Mouse (Mus musculus): ENCODE results near the gene Cyp2j9. TPM values are rescaled to one million over a fixed set of nuclear protein-coding genes. Genes with fewer than 3 reads are reported as not detected.

The Cyp2j9 gene
- polyA plus RNA-seq, 1 experiment from 2014 or later: 4.6 TPM

- TF ChIP-seq CTCF (IDR thresholded peaks at IDR 0.05; ENCODE audit: low read depth): no peak
- Histone ChIP-seq H3K9ac (ENCODE audit: low read depth, low read length) (no peak overlapping the region), H3K9me3 (ENCODE audit: control insufficient read depth) (no peaks in the 10 kb centered on the region), H3K36me3 (ENCODE audit: control insufficient read depth, insufficient read depth) (no peaks in the 10 kb centered on the region), H3K4me2 (replicated peaks; ENCODE audit: low read depth) (no peak overlapping the region), H3K27me3 (replicated peaks; ENCODE audit: control insufficient read depth, insufficient read depth, low read length) (no peaks in the 10 kb centered on the region), H3K27ac (ENCODE audit: low read depth, low read length) (no peak overlapping the region), H3K4me1 (replicated peaks; ENCODE audit: control insufficient read depth, insufficient read depth, low read length) (peaks cover 5% of the 10 kb centered on the region; the same call in 1 of the 2 replicates), H3K4me3 (ENCODE audit: low read depth, low read length) (no peak overlapping the region)
- WGBS: 57% methylated on average over 3 of the region's 3 CpGs
- ATAC-seq: no peak
Measured at GRCm38 (mm10) chr4:96569442-96569841, 21.9 kb downstream of the Cyp2j9 start.

DNA sequence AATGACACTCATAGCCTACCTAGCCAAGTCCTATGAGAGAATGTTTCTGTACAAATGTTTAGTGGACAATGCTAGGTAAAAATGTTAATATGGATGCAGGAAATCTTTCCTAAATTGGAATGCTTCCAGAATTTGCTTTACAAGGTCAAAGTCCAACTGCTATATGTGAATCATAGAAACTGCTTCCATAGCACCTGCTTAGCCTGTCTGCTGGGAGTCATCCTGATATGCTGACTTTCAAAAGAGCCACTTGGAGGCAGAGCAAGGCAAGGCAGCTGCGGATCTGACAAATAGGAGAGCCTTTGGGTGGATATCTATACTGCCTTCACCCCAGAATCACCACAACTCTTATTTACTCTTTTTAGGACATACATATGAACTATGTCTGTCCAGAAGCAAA, 23.4 kb downstream of the Cyp2j9 start:
- ATAC-seq: peak; percentile 92
- peaks cover 5% of the 10 kb centered on the region; the same call in 1 of the 2 replicates for H3K4me1 ChIP-seq (replicated peaks; ENCODE audit: control insufficient read depth, insufficient read depth, low read length)
- peak; percentile 58 for TF ChIP-seq CTCF (IDR thresholded peaks at IDR 0.05; ENCODE audit: low read depth)
- H3K4me3 ChIP-seq (ENCODE audit: low read depth, low read length): no peak overlapping the region
- H3K4me2 ChIP-seq (replicated peaks; ENCODE audit: low read depth): no peak overlapping the region
- H3K9ac ChIP-seq (ENCODE audit: low read depth, low read length): no peak overlapping the region
- no peak overlapping the region for H3K27ac ChIP-seq (ENCODE audit: low read depth, low read length)
- no peaks in the 10 kb centered on the region for H3K9me3 ChIP-seq (ENCODE audit: control insufficient read depth)
- no peaks in the 10 kb centered on the region for H3K27me3 ChIP-seq (replicated peaks; ENCODE audit: control insufficient read depth, insufficient read depth, low read length)
- WGBS: 25% methylated on average over 1 of the region's 1 CpGs
- no peaks in the 10 kb centered on the region for H3K36me3 ChIP-seq (ENCODE audit: control insufficient read depth, insufficient read depth)

DNA sequence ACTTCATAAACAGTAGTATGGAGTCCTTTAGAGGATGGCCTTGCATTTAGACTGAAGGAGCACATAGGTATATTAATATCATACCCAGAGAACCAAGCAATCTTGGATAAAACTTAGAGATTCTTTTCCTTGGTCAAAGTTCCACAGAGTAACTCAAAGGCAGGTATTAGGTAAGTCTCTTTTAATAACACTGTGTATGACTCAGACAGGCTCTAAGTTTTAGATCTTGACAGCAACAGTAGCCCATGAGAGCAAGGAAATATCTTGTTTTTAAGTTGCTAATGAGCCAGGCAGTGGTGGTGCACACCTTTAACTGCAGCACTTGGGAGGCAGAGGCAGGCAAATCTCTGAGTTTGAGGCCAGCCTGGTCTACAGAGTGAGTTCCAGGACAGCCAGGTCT, 25.6 kb downstream of the Cyp2j9 start:
- no peaks in the 10 kb centered on the region for H3K27me3 ChIP-seq (replicated peaks; ENCODE audit: control insufficient read depth, insufficient read depth, low read length)
- H3K9ac ChIP-seq (ENCODE audit: low read depth, low read length): no peak overlapping the region
- H3K36me3 ChIP-seq (ENCODE audit: control insufficient read depth, insufficient read depth): no peaks in the 10 kb centered on the region
- no peak overlapping the region for H3K27ac ChIP-seq (ENCODE audit: low read depth, low read length)
- peak; percentile 54 for ATAC-seq
- no peak overlapping the region for H3K4me3 ChIP-seq (ENCODE audit: low read depth, low read length)
- peaks cover 5% of the 10 kb centered on the region; the same call in 1 of the 2 replicates for H3K4me1 ChIP-seq (replicated peaks; ENCODE audit: control insufficient read depth, insufficient read depth, low read length)
- no peaks in the 10 kb centered on the region for H3K9me3 ChIP-seq (ENCODE audit: control insufficient read depth)
- no peak overlapping the region for H3K4me2 ChIP-seq (replicated peaks; ENCODE audit: low read depth)
- TF ChIP-seq CTCF (IDR thresholded peaks at IDR 0.05; ENCODE audit: low read depth): no peak

GRCm38 (mm10) chr4:96560464-96560863, 30.9 kb downstream of the Cyp2j9 start:
- Histone ChIP-seq H3K9ac (ENCODE audit: low read depth, low read length) (no peak overlapping the region), H3K9me3 (ENCODE audit: control insufficient read depth) (no peaks in the 10 kb centered on the region), H3K27ac (ENCODE audit: low read depth, low read length) (no peak overlapping the region), H3K4me2 (replicated peaks; ENCODE audit: low read depth) (no peak overlapping the region), H3K36me3 (ENCODE audit: control insufficient read depth, insufficient read depth) (no peaks in the 10 kb centered on the region), H3K4me3 (ENCODE audit: low read depth, low read length) (no peak overlapping the region), H3K4me1 (replicated peaks; ENCODE audit: control insufficient read depth, insufficient read depth, low read length) (no peaks in the 10 kb centered on the region; the same call in 1 of the 2 replicates), H3K27me3 (replicated peaks; ENCODE audit: control insufficient read depth, insufficient read depth, low read length) (no peaks in the 10 kb centered on the region)
- no peak for TF ChIP-seq CTCF (IDR thresholded peaks at IDR 0.05; ENCODE audit: low read depth)
- ATAC-seq: peak; percentile 90
- WGBS: 42% methylated on average over 1 of the region's 1 CpGs

GRCm38 (mm10) chr4:96559781-96560180, 31.6 kb downstream of the Cyp2j9 start:
- Histone ChIP-seq H3K4me2 (replicated peaks; ENCODE audit: low read depth) (no peak overlapping the region), H3K36me3 (ENCODE audit: control insufficient read depth, insufficient read depth) (no peaks in the 10 kb centered on the region), H3K4me1 (replicated peaks; ENCODE audit: control insufficient read depth, insufficient read depth, low read length) (no peaks in the 10 kb centered on the region; the same call in 1 of the 2 replicates), H3K9ac (ENCODE audit: low read depth, low read length) (no peak overlapping the region), H3K27me3 (replicated peaks; ENCODE audit: control insufficient read depth, insufficient read depth, low read length) (no peaks in the 10 kb centered on the region), H3K27ac (ENCODE audit: low read depth, low read length) (no peak overlapping the region), H3K4me3 (ENCODE audit: low read depth, low read length) (no peak overlapping the region), H3K9me3 (ENCODE audit: control insufficient read depth) (no peaks in the 10 kb centered on the region)
- no peak for ATAC-seq
- WGBS: 63% methylated on average over 1 of the region's 1 CpGs
- no peak for TF ChIP-seq CTCF (IDR thresholded peaks at IDR 0.05; ENCODE audit: low read depth)

DNA sequence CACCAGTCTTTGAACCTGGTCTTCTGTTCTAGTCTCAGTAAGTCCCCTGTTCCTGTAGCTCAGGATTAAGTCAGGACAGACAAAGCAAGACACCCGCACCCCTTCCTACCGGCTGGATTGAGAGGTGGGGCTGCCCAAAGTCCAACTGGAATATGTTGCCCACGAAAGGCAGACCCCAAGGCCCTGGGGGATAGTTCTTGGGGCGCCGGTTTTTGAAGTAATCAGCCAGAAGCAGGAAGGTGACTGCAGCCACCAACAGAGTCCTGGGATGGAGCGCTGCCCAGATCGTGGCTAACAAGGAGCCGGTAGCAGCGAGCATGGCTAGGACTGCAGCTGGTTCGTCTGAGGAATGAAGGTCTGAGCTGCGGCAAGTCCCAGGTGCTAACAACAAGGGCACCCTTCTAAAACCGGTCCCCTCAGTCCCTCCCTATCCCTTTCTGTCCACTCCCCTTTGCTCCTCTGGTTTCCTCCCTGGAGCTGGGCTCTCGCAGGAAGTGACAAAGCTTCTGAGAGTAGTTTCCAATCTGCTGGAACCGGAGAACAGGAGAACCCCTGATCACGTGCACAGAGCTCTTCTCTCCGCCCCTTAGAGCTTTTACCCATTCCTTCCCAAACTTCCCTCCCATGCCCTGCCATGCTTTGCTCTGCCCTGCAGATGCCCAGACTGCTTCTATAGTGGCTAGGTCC, 38.1 kb downstream of the Cyp2j9 start, which contains the start of gene Cyp2j6:
Gene Cyp2j6, minus strand, starts transcription at position 529 of the 687 bp plus-strand sequence.
- TF ChIP-seq CTCF (IDR thresholded peaks at IDR 0.05; ENCODE audit: low read depth): no peak
- no peaks in the 10 kb centered on the region for H3K27me3 ChIP-seq (replicated peaks; ENCODE audit: control insufficient read depth, insufficient read depth, low read length)
- H3K4me1 ChIP-seq (replicated peaks; ENCODE audit: control insufficient read depth, insufficient read depth, low read length): no peaks in the 10 kb centered on the region
- peak within 1 kb of the TSS; percentile 66 for H3K9ac ChIP-seq (ENCODE audit: low read depth, low read length)
- H3K36me3 ChIP-seq (ENCODE audit: control insufficient read depth, insufficient read depth): no peaks in the 10 kb centered on the region
- peak within 1 kb of the TSS; percentile 85 for H3K4me2 ChIP-seq (replicated peaks; ENCODE audit: low read depth)
- under 1% methylated on average over 16 of the region's 16 CpGs for WGBS
- peak; percentile 98 for ATAC-seq
- peak within 1 kb of the TSS; percentile 74 for H3K4me3 ChIP-seq (ENCODE audit: low read depth, low read length)
- peak within 1 kb of the TSS; percentile 81 for H3K27ac ChIP-seq (ENCODE audit: low read depth, low read length)
- H3K9me3 ChIP-seq (ENCODE audit: control insufficient read depth): no peaks in the 10 kb centered on the region
